Mouse (Mus musculus) CD8-positive naive resting alpha-beta T cell, adult 2 months (primary cell): Measurements from ENCODE around the gene Prcc.
"Not testable (repeated sequence)": the region's sequence is repeated elsewhere in the genome, so short reads cannot be mapped to it uniquely, and the experiment has no call there.

Experiments
- DNase-seq, 2 experiments: peaks; one replicate each; pipeline ENCODE4 v3.0.0; 2022; ENCODE audit warnings: low read depth in 2 of 2, low spot score in 2 of 2

Gene Prcc

DNA sequence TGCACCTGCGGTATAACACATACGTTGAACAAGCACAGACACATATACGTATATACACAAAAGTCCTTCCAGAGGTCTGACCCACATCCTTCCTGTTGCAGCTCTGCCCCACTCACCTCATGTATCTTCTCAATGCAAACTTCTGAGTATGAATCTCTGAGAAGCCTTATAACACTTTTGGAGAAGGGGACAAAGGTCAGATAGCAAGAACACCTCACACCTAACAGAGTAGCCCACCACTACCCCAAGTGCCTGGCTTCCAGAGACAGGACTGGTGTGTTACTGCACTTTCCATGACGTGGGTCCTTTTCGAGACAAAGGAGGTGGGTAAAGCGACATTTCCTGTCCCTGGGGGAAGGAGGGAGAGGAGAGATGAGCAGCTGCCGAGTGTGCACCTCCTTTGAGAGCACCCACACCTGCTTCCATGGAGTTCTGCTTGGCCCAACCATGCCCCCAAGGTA lies 38.7 kb downstream of the Prcc start, which contains the start of gene Sh2d2a:
TSS of gene Sh2d2a (plus strand) at position 106 of the 461 bp plus-strand sequence.
- DNase-seq = peak; percentile 77 to 80

DNA sequence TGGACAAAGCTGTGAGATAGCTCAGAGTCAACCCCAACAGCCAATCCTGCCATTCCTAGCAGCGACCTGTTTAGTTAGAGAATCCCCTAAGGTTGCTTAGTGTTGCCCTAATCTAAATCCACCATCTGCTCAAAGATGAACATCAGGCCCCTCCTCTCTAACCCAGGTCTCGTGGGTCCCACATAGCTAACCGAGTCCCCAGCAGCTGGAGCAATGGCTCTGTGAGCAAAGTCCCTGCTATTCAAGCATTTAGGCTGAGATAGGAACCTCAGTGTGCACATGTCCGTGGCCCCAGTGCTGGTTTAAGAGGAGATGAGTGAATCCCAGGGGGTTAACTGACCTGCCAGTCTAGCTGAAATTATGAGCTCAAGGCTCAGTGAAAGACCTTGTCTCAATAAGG lies 39.2 kb downstream of the Prcc start:
- DNase-seq = peak in 1 of 2 experiments; percentile 23

DNA sequence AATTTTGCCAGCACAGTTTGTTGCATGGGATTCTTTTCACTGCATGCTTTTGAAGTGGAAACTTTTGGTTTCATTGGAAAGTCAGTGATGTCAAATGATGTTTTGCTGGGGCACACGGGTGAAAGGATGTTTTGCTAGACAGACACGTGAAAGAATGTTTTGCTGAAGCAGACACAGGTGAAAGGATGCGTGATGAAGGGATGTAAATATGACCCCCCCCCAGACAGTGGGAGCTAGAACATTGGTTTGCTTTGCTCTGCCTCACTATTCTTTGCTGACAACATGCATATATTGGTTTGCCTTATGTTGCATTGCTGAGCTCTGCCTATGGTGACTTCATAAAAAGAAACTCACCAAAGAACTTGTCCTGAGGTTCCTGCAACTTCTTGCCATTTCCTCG lies 40.4 kb downstream of the Prcc start:
- no peak for DNase-seq

DNA sequence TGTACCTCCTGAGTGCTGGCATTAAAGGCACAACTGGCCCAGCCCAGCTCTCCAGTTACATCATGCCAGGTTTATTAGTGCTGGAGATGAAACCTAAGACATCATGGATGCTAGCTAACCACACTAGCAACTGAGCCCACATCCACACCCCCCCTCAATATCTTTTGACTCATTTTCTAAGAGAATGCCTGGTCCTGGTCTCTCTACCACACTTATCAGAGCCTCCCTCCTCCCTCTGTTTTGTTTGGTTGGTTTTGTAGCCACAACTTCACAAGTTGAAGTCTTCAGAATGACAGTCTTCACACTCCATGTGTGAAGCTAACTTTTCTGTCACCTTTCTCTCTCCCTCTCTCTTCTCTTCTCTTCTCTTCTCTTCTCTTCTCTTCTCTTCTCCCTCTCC lies 44.5 kb downstream of the Prcc start:
- no peak for DNase-seq

DNA sequence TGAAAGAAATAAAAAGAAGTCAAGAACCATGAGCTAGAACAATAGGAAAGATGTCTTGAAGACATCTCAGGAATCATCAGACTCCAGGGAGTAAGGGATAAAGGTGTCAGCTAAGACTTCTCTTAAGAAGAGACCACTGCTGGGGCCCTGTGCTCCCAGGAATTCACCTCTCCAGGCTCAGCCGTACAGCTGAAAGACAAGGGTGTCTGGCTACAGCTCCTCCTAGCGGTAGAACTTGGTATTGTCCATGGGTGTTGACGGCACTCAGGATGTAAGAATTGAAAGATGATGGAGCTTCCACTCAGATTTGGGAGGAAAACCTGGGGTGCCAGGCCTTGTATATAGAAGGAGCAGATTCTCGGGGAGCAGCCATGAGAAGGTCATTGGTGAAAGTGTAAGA lies 46.8 kb downstream of the Prcc start:
- peak; percentile 79 to 81 for DNase-seq

DNA sequence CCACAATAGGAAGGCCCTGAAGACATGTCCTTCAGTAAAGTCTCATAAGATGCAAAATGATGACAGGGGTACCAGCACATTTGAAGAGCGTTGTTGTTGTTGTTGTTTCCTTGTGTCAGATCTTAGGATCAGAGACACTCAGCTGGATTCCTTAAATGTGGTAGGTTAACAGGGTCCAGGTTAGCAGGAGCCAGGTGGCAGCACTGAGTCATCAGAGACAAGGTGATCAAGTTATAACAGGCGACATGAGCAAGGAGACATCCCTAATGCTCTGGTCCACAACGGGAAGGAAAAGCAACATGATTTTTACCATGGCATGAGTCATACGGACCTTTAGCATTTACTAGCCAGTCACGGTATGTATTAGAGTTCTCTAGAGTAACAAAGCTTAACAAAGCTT lies 51.9 kb downstream of the Prcc start:
- no peak for DNase-seq

DNA sequence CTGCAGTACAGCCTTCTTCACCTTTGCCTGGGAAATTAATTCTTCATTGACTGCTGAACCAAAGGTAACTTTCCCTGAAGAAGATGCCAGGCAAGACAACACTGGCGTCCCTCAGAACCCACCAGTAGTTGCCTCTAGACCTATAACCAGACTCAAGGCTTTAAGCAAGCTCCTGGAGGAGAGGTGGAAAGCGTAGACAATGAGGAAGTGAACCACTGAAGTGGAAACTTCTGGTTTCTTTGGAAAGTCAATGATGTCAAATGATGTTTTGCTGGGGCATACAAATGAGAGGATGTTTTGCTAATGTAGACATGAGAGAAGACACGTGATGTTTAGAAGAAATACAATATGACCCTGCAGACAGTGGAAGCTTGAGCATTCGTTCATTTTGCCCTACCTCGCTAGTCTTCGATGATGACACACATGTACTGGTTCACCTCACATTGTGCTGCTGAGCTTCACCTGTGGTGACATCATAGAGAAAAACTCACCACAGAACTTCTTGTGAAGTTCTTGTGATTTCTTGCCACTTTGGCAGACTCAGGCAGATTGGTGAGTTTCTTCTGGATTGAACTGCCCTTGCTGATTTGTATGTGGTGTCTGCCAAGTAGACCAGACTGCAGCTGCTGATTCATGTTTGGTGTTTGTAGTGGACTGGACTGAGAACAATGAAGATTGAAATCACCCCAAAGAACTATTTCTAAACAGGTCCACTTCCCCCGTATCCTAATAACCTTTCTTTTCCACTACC lies 53.1 kb downstream of the Prcc start:
- no peak for DNase-seq

DNA sequence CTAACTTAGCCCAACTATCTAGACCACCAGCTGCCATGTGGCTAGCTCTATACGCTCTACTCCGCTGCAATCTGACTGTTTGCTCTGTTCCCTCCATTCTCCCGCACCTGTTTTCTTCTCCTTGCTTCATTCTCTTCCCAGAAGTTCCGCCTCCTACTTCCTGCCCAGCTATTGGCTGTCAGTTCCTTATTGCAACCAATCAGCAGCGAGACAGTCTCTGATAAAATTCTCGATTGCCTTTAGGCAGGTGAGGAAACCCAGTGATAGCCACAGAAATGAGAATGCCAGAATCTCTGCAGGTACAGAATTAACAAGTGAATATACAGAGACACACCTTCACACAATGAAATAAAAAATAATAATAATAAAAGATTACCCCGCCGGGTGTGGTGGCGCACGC lies 56.4 kb downstream of the Prcc start:
- DNase-seq = no peak

DNA sequence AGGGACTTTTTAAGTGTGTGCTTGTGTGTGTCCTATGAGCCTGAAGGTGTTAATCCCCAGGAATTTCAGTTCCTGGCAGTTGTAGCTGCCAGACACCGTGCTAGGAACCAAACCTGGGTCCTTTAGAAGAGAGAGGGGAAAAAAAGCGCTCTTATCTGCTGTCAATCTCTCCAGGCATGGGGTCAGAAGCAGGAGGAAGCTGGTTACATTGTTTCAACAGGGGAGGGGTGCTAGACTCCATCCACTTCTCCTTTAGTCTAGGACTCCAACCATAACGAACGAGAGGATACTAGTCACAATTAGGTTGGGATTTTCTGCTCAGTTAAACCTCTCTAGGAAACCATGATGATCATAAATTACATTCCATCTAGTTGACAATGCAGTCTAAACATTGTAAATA lies 57.0 kb downstream of the Prcc start:
- no peak for DNase-seq

DNA sequence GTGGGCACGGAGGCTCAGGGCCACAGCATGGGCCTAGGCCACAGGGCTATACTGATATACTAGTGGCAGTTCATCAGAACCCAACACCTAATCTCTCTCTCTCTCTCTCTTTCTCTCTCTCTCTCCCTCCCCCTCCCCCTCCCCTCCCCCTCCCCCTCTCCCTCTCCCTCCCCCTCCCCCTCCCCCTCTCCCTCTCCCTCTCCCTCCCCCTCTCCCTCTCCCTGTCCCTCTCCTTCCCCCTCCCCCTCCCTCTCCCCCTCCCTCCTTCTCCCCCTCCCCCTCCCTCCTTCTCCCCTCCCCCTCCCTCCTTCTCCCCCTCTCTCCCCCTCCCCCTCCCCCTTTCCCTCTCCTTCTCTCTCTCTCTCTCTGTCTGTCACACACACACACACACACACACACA lies 61.2 kb downstream of the Prcc start, which contains the start of gene Pear1:
TSS of gene Pear1 (minus strand) at position 101 of the 400 bp plus-strand sequence.
- DNase-seq = not testable (repeated sequence)

DNA sequence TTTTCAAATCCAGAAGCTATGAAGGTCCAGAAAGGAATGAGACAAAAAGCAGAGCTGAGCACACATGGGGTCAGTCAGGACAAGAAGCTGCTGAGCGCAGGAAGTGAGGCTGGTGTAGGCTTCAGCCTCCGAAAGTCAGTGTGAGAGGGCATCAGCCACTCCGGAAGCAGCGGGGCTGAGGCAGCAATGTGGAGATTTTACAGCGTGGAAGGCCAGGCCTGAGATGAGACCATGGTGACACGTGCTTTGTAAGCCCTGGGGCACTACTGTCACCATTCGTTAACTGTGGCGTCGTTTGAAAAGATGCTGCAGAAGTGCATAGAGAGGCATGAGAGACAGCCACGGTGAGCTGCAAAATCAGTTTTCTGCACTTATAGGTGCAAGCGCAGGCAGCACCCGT lies 67.2 kb downstream of the Prcc start:
- no peak for DNase-seq

DNA sequence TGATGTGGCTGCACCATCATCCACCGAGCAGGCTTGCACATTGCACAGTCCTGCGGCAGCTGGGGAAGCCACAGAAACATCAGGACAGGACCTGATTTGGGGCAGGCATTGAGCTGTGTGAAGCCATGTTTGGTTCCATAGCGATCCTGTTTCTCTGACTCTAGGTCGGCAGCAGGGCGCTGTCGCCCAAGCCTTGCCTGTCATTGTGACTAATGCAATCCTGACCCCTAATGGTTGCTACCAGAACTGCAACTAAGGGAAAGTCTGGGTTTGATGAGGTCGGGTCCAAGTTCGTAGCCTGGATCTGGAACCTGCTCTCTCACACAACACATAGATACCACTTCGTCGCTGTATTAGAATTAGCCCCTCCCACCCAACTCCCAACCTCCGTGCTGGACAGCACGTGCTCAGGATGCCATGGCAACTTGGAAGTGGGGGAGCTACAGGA lies 68.7 kb downstream of the Prcc start:
- peak; percentile 66 to 77 for DNase-seq

DNA sequence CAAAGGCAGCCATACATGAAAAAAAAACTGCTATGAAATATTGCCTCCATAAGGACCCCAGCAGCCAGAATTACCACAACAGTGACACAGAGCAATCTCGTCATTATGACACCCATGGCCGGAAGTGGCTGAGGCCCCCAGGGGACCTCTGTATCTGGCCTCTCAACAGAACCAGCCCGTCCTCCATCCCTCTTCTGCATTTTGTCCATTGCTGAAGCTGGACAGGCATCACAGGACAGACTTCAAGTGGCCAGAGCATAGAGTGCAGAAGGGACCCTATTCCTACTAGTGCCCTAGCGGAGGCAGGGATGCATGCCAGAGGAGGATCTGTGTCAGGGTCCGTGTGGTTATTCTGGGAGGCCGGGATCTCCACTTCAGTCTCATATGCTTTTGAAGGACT lies 69.2 kb downstream of the Prcc start:
- DNase-seq = no peak

DNA sequence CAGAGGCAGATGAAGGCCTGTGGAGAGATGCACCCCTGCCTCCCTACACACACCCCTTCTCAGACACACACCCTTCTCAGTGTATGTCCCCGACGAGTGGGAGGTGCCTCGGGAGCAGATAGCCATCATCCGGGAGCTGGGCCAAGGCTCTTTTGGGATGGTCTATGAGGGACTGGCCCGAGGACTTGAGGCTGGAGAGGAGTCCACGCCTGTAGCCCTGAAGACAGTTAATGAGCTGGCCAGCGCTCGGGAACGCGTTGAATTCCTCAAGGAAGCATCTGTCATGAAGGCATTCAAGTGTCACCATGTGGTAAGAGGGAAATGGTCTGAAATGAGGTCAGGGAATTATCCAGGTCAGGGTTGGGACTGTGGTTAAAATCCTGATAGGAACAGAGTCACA lies 72.5 kb downstream of the Prcc start:
- no peak for DNase-seq

DNA sequence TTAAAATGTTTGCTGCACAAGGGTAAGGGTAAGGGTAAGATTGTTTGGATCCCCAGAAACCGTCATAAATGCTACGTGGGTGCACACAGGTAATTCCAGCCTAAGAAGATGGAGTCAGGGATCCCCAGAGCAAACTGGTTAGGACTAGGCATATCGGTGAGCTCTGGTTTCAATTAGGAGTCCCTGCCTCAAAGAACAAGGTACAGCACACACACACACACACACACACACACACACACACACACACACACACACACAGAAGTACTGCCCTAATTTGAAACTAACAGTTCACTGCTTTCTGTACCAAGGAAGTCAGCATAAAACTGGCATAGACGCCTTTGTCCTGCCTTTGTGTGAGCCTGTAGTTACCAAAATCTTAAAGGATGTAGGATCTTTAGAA lies 73.0 kb downstream of the Prcc start:
- DNase-seq = no peak

DNA sequence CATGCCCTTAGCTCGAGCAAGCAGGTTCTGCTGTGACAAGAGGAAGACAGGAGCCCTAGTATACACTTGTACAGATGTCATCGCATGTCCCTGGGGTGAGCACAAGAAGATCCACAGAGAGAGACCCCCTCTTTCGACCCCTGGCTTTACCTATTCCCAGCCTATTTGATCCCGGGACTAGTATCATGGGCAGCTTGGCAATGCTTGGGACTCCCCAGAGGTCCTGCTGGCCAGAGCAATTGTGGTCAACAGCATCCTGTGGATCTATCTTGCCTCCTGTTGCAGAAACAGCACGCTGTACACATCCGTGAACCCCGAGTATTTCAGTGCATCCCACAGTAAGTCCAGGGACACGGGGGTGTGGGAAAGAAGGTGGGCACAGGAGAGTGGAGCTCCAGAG lies 74.1 kb downstream of the Prcc start:
- no peak for DNase-seq

DNA sequence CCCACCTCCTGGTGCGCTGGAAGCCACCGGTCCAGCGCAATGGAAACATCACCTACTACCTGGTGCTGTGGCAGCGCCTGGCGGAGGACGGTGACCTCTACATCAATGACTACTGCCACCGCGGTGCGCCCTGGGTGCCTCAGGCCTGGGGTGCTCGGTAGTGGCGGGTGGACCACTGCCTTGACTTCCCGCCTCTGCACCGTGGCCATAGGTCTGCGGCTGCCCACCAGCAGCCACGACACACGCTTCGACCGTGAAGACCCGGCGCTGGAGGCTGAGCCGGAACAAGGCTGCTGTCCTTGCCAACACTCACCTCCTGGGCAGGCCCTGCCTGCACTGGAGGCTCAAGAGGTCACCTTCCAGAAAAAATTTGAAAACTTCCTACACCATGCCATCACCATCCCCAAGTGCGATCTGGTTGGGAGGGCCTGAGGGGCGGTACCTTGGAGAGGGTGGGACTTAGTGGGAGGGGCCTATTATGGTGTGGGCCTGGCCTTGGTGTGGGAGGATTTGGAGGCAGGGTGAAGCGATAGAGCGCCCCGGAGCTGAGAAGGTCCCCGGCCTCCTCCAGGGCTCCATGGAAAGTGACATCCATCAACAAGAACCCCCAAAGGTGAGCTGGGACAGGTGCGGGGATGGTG lies 76.0 kb downstream of the Prcc start:
- DNase-seq = no peak
